8 mouse cellular contexts compared by ENCODE assay signal in the genomic region with DNA sequence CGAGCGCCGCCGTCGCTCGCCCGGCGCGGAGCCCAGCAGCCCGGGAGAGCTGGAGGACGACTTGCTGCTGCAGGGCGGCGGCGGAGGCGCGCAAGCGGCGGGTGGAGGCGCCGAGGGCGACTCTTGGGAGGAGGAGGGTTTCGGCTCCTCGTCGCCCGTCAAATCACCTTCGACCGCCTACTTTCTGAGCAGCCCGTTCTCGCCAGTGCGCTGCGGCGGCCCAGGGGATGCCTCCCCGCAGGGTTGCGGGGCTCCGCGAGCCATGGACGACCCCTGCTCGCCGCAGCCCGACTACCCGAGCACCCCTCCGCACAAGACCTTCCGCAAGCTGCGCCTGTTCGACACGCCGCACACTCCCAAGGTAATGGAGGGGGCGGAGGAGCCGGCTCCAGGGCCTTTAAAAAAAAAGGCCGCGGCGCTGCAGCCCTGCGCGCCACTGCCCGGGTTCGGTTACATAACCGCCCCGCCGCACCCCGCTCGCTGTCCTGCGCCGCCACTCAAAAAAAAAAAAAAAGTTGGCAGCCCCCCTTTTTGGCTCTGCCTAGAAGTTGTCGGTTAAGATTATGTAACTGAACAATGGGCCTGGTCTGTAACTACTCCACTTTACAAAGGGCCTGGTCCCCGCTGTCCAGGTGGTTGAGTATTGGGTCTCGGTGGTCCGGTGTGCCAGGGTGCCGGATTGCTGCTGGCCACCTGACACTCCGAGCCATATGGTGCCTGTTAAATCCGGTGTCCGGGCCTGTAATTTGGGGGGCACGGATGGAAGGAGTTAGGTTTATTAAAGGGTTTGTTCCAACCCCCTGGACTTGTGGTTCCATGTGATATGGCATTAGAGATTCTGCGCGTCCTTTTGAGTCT. TPM values are rescaled to one million over a fixed set of nuclear protein-coding genes. Genes with fewer than 3 reads are reported as not detected.
DNase-seq lines count a peak whose midpoint lies in the region; ATAC-seq lines count a peak whose summit lies in the region.

No protein-coding gene starts in this region.

- WGBS in embryonic facial prominence, embryonic 10.5 days = under 1% methylated on average over 74 of the region's 74 CpGs
- WGBS in limb, embryonic 12.5 days = under 1% methylated on average over 74 of the region's 74 CpGs
- WGBS in midbrain, embryonic 13.5 days = under 1% methylated on average over 64 of the region's 74 CpGs
- WGBS in stomach, embryonic 14.5 days = 0% methylated on average over 74 of the region's 74 CpGs

- H3K9ac ChIP-seq in limb, embryonic 12.5 days (replicated peaks) = peak overlapping the region; percentile 90
- H3K9ac ChIP-seq in midbrain, embryonic 13.5 days (replicated peaks) = peak overlapping the region; percentile 84
- peak overlapping the region; percentile 81 for H3K9ac ChIP-seq in stomach, embryonic 14.5 days (replicated peaks; ENCODE audit: low read depth, low read length)

- H3K9me3 ChIP-seq in embryonic facial prominence, embryonic 10.5 days = no peaks in the 10 kb centered on the region
- no peaks in the 10 kb centered on the region for H3K9me3 ChIP-seq in limb, embryonic 12.5 days
- H3K9me3 ChIP-seq in midbrain, embryonic 13.5 days = no peaks in the 10 kb centered on the region
- no peaks in the 10 kb centered on the region for H3K9me3 ChIP-seq in stomach, embryonic 14.5 days (ENCODE audit: control insufficient read depth, low read depth, low read length)

- H3K4me1 ChIP-seq in embryonic facial prominence, embryonic 10.5 days = peaks cover 28% of the 10 kb centered on the region
- peaks cover 16% of the 10 kb centered on the region for H3K4me1 ChIP-seq in limb, embryonic 12.5 days (replicated peaks)
- H3K4me1 ChIP-seq in midbrain, embryonic 13.5 days (replicated peaks) = peaks cover 24% of the 10 kb centered on the region
- H3K4me1 ChIP-seq in stomach, embryonic 14.5 days (ENCODE audit: control insufficient read depth, insufficient read depth, low read length) = 0 out of 2 replicates have a peak, but pooled peaks cover 6% of the 10 kb centered on the region

- peak overlapping the region; percentile 68 for H3K4me2 ChIP-seq in limb, embryonic 12.5 days
- peak overlapping the region; percentile 78 for H3K4me2 ChIP-seq in midbrain, embryonic 13.5 days (replicated peaks)
- peak overlapping the region; percentile 63 for H3K4me2 ChIP-seq in stomach, embryonic 14.5 days (replicated peaks; ENCODE audit: low read depth, low read length)

- no peaks in the 10 kb centered on the region for H3K27me3 ChIP-seq in embryonic facial prominence, embryonic 10.5 days (replicated peaks; ENCODE audit: low read depth, poor library complexity, severe bottlenecking)
- no peaks in the 10 kb centered on the region for H3K27me3 ChIP-seq in limb, embryonic 12.5 days
- no peaks in the 10 kb centered on the region for H3K27me3 ChIP-seq in midbrain, embryonic 13.5 days
- H3K27me3 ChIP-seq in stomach, embryonic 14.5 days (ENCODE audit: control insufficient read depth, insufficient read depth, low read length) = no peaks in the 10 kb centered on the region

- H3K27ac ChIP-seq in embryonic facial prominence, embryonic 10.5 days (replicated peaks) = peak overlapping the region; percentile 98
- H3K27ac ChIP-seq in limb, embryonic 12.5 days = peak overlapping the region; percentile 95
- peak overlapping the region; percentile 86 for H3K27ac ChIP-seq in midbrain, embryonic 13.5 days
- peak overlapping the region; percentile 95 for H3K27ac ChIP-seq in stomach, embryonic 14.5 days (ENCODE audit: low read length)

- peak; percentile 7; the same call in 1 of the 2 replicates for ATAC-seq in limb, embryonic 12.5 days (ENCODE audit: insufficient number of reproducible peaks, insufficient read depth, low FRiP score, low TSS enrichment, low read depth)
- ATAC-seq in midbrain, embryonic 13.5 days = peak; percentile 31
- no peak for ATAC-seq in stomach, embryonic 14.5 days (ENCODE audit: insufficient number of reproducible peaks, insufficient read depth, low FRiP score, low read depth)

- peak overlapping the region; percentile 99 for H3K4me3 ChIP-seq in embryonic facial prominence, embryonic 10.5 days
- H3K4me3 ChIP-seq in limb, embryonic 12.5 days (replicated peaks) = peak overlapping the region; percentile 97
- H3K4me3 ChIP-seq in midbrain, embryonic 13.5 days (replicated peaks) = peak overlapping the region; percentile 90
- H3K4me3 ChIP-seq in stomach, embryonic 14.5 days (ENCODE audit: low read depth, low read length) = peak overlapping the region; percentile 97

- peak; percentile 54 for DNase-seq in 3T3-L1 (ENCODE audit: low read depth, low spot score)
- DNase-seq in adrenal gland, adult 2 months = peak; percentile 85
- peak; percentile 74 for DNase-seq in embryonic facial prominence, embryonic 10.5 days (ENCODE audit: low spot score)
- peak; percentile 99 for DNase-seq in heart, adult 11 months
- DNase-seq in kidney, adult 11 months = peak; percentile 79

- H3K36me3 ChIP-seq in embryonic facial prominence, embryonic 10.5 days (replicated peaks) = peaks cover 34% of the 10 kb centered on the region
- peaks cover 16% of the 10 kb centered on the region for H3K36me3 ChIP-seq in limb, embryonic 12.5 days
- H3K36me3 ChIP-seq in midbrain, embryonic 13.5 days = no peaks in the 10 kb centered on the region
- peaks cover 10% of the 10 kb centered on the region; the same call in 1 of the 2 replicates for H3K36me3 ChIP-seq in stomach, embryonic 14.5 days (ENCODE audit: control insufficient read depth, insufficient read depth, low read length)

RNA-seq across cellular contexts. Expression of a gene that starts 0.9 kb away (rescaled TPM):
- total RNA-seq in adrenal gland, adult 2 months (2021) = 1 to 10 TPM; 5.4 to 8.6 TPM
- polyA plus RNA-seq in adrenal gland, adult 2 months (2012; rRNA removed) = 5.9 and 8.2 TPM in 2 replicates
- polyA plus RNA-seq in embryonic facial prominence, embryonic 10.5 days (2016; fragmentation: Nextera tagmentation; extraction: Ambion mirVana) = 28.6 and 29.4 TPM in 2 replicates
- polyA plus RNA-seq in limb, embryonic 12.5 days (2016; fragmentation: Nextera tagmentation; extraction: Ambion mirVana) = 39.8 and 41.0 TPM in 2 replicates
- 7.3 and 9.8 TPM in 2 replicates for polyA plus RNA-seq in midbrain, embryonic 13.5 days (2015; fragmentation: Nextera tagmentation; extraction: Ambion mirVana)
- 38.7 and 41.2 TPM in 2 replicates for polyA plus RNA-seq in stomach, embryonic 14.5 days (2014; fragmentation: Nextera tagmentation; extraction: Ambion mirVana)
